Mouse (Mus musculus): ENCODE data around the gene Ankrd22.

Gene Ankrd22

GRCm38 (mm10) chr19:34089011-34089680 lies 76.7 kb downstream of the Ankrd22 start:
- DNase-seq (ENCODE audit: low read depth) = no peak

DNA sequence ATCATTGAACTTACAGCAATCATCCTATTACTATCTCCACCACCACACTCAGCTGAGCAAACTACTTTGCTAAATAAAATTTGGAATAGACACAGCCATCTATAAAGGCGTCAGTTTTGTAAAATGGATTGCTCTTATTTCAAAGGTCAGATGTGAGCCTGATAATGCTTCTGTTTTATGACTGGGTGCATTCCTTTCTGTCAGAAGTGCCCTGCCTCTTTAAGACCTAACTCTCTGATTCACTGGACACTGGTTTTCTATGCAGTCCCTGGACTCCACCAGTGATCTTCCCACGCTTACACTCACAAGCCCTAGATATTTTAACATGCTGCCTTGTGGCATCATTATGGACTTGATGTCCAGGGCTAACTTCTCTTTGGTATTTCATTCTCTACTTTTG lies 87.7 kb downstream of the Ankrd22 start:
- DNase-seq (ENCODE audit: low read depth) = no peak

DNA sequence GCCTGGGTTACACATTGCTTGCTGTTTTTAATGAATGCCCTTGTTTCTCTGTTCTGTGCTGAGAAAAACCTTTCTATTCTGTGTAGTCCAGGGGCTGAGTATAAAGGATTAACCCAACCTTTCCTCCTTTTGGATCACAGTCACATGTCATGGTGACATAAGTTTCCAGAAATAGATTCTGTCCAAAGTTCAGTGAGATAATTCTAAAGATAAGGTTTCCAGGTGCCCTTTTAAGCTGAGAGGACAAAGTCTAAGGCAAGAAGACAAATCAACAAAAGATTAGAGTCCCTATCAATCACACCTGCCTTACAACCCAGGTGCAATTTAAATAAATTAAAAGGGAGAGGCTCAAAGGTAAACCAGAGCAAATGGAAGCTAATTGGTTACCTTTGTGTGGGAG lies 91.6 kb downstream of the Ankrd22 start:
- no peak for DNase-seq (ENCODE audit: low read depth)
